Mouse (Mus musculus) limb, embryonic 15.5 days (tissue): ENCODE results near the gene Zfp534. TPM values are rescaled to one million over a fixed set of nuclear protein-coding genes. Genes with fewer than 3 reads are reported as not detected.
"Not testable (repeated sequence)": the region's sequence is repeated elsewhere in the genome, so short reads cannot be mapped to it uniquely, and the experiment has no call there.

Experiments used
- ATAC-seq: fragments of 200-750 bp; cut with Nextera tagmentation; 2 replicates; pipeline ENCODE4 v1.8.0; 2017; ENCODE audit warnings: low read depth, moderate TSS enrichment; ENCODE audit not compliant: insufficient number of reproducible peaks, low FRiP score, low TSS enrichment
- H3K27ac ChIP-seq: fragments of 300-500 bp; sonication (generic); 2 replicates; pipeline ENCODE4 v1.5.1; 2015; ENCODE audit warnings: moderate library complexity, mild to moderate bottlenecking, inconsistent platforms
- H3K27me3 ChIP-seq: fragments of 300-500 bp; sonication (generic); 2 replicates; pipeline ENCODE4 v1.6.1; 2015; ENCODE audit warnings: inconsistent platforms
- H3K36me3 ChIP-seq: fragments of 300-500 bp; sonication (generic); 2 replicates; pipeline ENCODE4 v1.6.1; 2015; ENCODE audit warnings: inconsistent platforms
- H3K4me1 ChIP-seq: fragments of 300-500 bp; sonication (generic); 2 replicates; pipeline ENCODE4 v1.6.1; 2015; ENCODE audit warnings: inconsistent platforms
- H3K4me2 ChIP-seq: fragments of 300-500 bp; sonication (generic); 2 replicates; pipeline ENCODE4 v1.6.1; 2015; ENCODE audit warnings: mild to moderate bottlenecking, inconsistent platforms
- H3K4me3 ChIP-seq: fragments of 300-500 bp; sonication (generic); 2 replicates; pipeline ENCODE4 v1.5.1; 2015; ENCODE audit warnings: mild to moderate bottlenecking, inconsistent platforms
- H3K9ac ChIP-seq: fragments of 300-500 bp; sonication (generic); 2 replicates; pipeline ENCODE4 v1.6.1; 2015; ENCODE audit warnings: inconsistent platforms
- H3K9me3 ChIP-seq: fragments of 300-500 bp; sonication (generic); 2 replicates; pipeline ENCODE4 v1.6.1; 2016; ENCODE audit warnings: inconsistent platforms
- WGBS: fragments of 180-500 bp; shearing (Covaris S2); methylation state at CpG from one replicate; pipeline ENCODE4 v1.1.7; 2015; 5-methylcytosine and 5-hydroxymethylcytosine counted together
- polyA plus RNA-seq: library from polyadenylated mRNA; unstranded; fragments of >200 nt; fragmentation: Nextera tagmentation; extraction: Ambion mirVana; gene quantifications from 2 replicates; pipeline ENCODE4 v1.2.1, GENCODE M21; 2015

Zfp534 gene
- polyA plus RNA-seq, result not detected in 2 replicates

- not testable (repeated sequence) for H3K27me3 ChIP-seq, H3K9ac ChIP-seq, H3K4me1 ChIP-seq, ATAC-seq, H3K4me2 ChIP-seq, H3K9me3 ChIP-seq, H3K4me3 ChIP-seq, H3K36me3 ChIP-seq, H3K27ac ChIP-seq
- 78% methylated on average over 3 of the region's 3 CpGs for WGBS
Observed at GRCm38 (mm10) chr4:147702453-147702852, at the start of gene Zfp534. TSS of gene Zfp534 (minus strand) at chr4:147702553.

- WGBS, result 94% methylated on average over 14 of the region's 15 CpGs
- not testable (repeated sequence) for ATAC-seq
Observed at GRCm38 (mm10) chr4:147746255-147746654, 43.9 kb upstream of the Zfp534 start.

GRCm38 (mm10) chr4:147738636-147739369 is 36.5 kb upstream of the Zfp534 start:
- not testable (repeated sequence) for H3K4me1 ChIP-seq, H3K9ac ChIP-seq, H3K9me3 ChIP-seq, H3K27me3 ChIP-seq, H3K27ac ChIP-seq, ATAC-seq, H3K36me3 ChIP-seq
- peak overlapping the region; percentile 37 for H3K4me3 ChIP-seq
- peak overlapping the region; percentile 49 for H3K4me2 ChIP-seq
- 34% methylated on average over 63 of the region's 63 CpGs for WGBS

More at GRCm38 (mm10) chr4:147746255-147746654, 43.9 kb upstream of the Zfp534 start:
- H3K4me1 ChIP-seq, H3K36me3 ChIP-seq, H3K9me3 ChIP-seq, H3K4me2 ChIP-seq, H3K9ac ChIP-seq, H3K27ac ChIP-seq, H3K27me3 ChIP-seq, H3K4me3 ChIP-seq: not testable (repeated sequence)

GRCm38 (mm10) chr4:147655245-147655644 is 47.1 kb downstream of the Zfp534 start:
- not testable (repeated sequence) for H3K27me3 ChIP-seq, H3K27ac ChIP-seq
- 85% methylated on average over 5 of the region's 5 CpGs for WGBS

GRCm38 (mm10) chr4:147647407-147647806 is 54.9 kb downstream of the Zfp534 start:
- H3K27me3 ChIP-seq, H3K27ac ChIP-seq, H3K4me1 ChIP-seq, H3K4me2 ChIP-seq, H3K36me3 ChIP-seq, H3K4me3 ChIP-seq, H3K9ac ChIP-seq, ATAC-seq, H3K9me3 ChIP-seq: not testable (repeated sequence)
- WGBS, result no CpG with 5 or more reads among the region's 3 CpGs

More at GRCm38 (mm10) chr4:147655245-147655644, 47.1 kb downstream of the Zfp534 start:
- H3K4me1 ChIP-seq, H3K4me2 ChIP-seq, H3K4me3 ChIP-seq, H3K9ac ChIP-seq, H3K36me3 ChIP-seq, H3K9me3 ChIP-seq, ATAC-seq: not testable (repeated sequence)

- not testable (repeated sequence) for H3K36me3 ChIP-seq, H3K4me1 ChIP-seq, ATAC-seq, H3K27ac ChIP-seq, H3K4me3 ChIP-seq, H3K27me3 ChIP-seq, H3K4me2 ChIP-seq, H3K9ac ChIP-seq, H3K9me3 ChIP-seq
- WGBS, result no CpG with 5 or more reads among the region's 6 CpGs
Observed at GRCm38 (mm10) chr4:147642413-147642812, 59.9 kb downstream of the Zfp534 start, which contains the start of gene Zfp979. TSS of gene Zfp979 (minus strand) at chr4:147642513.

GRCm38 (mm10) chr4:147641932-147642331 is 60.4 kb downstream of the Zfp534 start:
- not testable (repeated sequence) for H3K4me3 ChIP-seq, H3K4me1 ChIP-seq
- 50% methylated on average over 2 of the region's 3 CpGs for WGBS

GRCm38 (mm10) chr4:147633818-147634262 is 68.5 kb downstream of the Zfp534 start:
- no CpG with 5 or more reads among the region's 2 CpGs for WGBS
- H3K36me3 ChIP-seq, H3K27ac ChIP-seq: not testable (repeated sequence)

More at GRCm38 (mm10) chr4:147641932-147642331, 60.4 kb downstream of the Zfp534 start:
- H3K4me2 ChIP-seq, H3K36me3 ChIP-seq, H3K27ac ChIP-seq, H3K9me3 ChIP-seq, H3K9ac ChIP-seq, H3K27me3 ChIP-seq: not testable (repeated sequence)
- ATAC-seq, result peak; percentile 52; the same call in 1 of the 2 replicates

More at GRCm38 (mm10) chr4:147633818-147634262, 68.5 kb downstream of the Zfp534 start:
- not testable (repeated sequence) for H3K9me3 ChIP-seq, H3K9ac ChIP-seq, H3K4me3 ChIP-seq, H3K4me2 ChIP-seq, H3K4me1 ChIP-seq, H3K27me3 ChIP-seq
- ATAC-seq, result peak; percentile 87

Other genes with a start within 250 kb of the Zfp534 start
- 5.6 TPM in 2 replicates for gene Zfp982, start 210.1 kb downstream of the Zfp534 start, polyA plus RNA-seq
- gene Gm16503, start 162.3 kb downstream of the Zfp534 start, polyA plus RNA-seq, result 0.34 and 0.40 TPM in 2 replicates
- 0.10 TPM in 1 of 2 replicates, not detected in the other for gene Zfp985, start 149.3 kb downstream of the Zfp534 start, polyA plus RNA-seq
- 2.5 and 2.8 TPM in 2 replicates for gene Zfp979, start 60.0 kb downstream of the Zfp534 start, polyA plus RNA-seq
- 6.7 and 7.7 TPM in 2 replicates for gene Zfp984, start 107.2 kb upstream of the Zfp534 start, polyA plus RNA-seq
- gene Zfp933, start 145.8 kb upstream of the Zfp534 start, polyA plus RNA-seq, result 5.0 and 5.4 TPM in 2 replicates
- 30.8 and 36.3 TPM in 2 replicates for gene Miip, start 166.3 kb upstream of the Zfp534 start, polyA plus RNA-seq
- gene Fv1, start 166.4 kb upstream of the Zfp534 start, polyA plus RNA-seq, result 8.9 and 9.4 TPM in 2 replicates
- 37.8 and 42.5 TPM in 2 replicates for gene Mfn2, start 202.2 kb upstream of the Zfp534 start, polyA plus RNA-seq
- gene Plod1, start 234.2 kb upstream of the Zfp534 start, polyA plus RNA-seq, result 123 and 129 TPM in 2 replicates
- gene 2510039O18Rik, start 238.3 kb upstream of the Zfp534 start, polyA plus RNA-seq, result 13.6 and 16.4 TPM in 2 replicates